Mouse (Mus musculus) right cerebral cortex, adult 18-20 months (tissue): ENCODE results near the gene Slit3.
A peak's percentile ranks its signal among the peaks of the same experiment; 100 is the strongest.

ENCODE experiments used
- DNase-seq: peaks from one replicate; pipeline ENCODE4 v3.0.0; 2022; ENCODE audit warnings: mixed read lengths

Gene Slit3

DNA sequence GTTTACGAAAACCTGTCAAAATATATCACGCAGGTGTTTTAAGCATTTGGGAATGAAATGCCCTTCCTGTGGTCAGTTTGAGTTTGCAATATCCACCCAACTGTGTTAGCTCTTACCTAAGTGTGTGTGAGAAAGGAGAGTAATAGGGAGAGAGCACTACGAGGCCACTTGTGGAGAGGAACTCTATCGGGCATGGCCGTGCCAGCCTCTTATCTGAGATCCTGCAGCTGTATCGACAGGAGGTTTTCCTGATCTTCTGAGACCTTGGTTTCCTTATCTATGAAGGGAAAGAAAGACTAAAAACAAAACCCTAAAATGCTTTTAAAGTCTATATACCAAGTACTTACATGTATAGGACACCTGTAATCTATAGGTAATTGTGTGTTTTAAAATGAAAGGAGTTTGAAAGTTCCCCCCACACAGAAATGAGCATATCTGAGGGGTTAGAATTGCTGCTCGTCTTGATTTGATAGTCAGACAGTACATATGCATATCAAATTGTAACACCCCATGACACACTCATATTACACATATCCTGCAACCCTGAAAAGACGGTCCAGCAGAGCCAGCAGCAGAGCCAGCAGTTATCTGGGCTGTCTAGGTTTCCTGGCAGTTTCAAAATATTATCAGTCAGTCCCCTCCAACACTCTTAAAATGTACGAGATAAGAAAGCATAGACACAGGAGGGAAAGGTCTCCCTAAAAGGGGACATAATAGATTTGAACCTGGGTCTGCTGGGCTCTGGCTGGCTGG lies 360.8 kb downstream of the Slit3 start:
- DNase-seq, result no peak

DNA sequence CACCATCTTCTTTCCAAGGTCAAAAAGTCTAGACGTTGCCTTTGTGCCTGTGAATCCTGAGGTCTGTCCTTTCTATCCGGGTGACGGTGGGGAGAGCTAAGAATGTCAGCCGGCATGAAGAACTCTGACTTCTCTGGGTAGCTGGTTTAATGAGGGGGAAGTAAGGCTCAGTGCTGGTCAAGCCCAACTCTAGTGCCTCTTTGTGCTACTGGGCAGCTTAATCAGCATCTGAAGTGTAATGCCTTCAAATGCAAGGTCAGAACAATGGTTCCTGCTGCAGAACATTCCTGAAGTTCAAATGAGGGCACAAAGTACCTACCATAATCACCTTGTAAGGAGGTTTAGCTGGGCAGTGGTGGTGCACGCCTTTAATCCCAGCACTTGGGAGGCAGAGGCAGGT lies 366.9 kb downstream of the Slit3 start:
- DNase-seq, result no peak

- no peak for DNase-seq
Observed at GRCm38 (mm10) chr11:35491701-35492100, 370.7 kb downstream of the Slit3 start.

- no peak for DNase-seq
Observed at GRCm38 (mm10) chr11:35496874-35497273, 375.9 kb downstream of the Slit3 start.

DNA sequence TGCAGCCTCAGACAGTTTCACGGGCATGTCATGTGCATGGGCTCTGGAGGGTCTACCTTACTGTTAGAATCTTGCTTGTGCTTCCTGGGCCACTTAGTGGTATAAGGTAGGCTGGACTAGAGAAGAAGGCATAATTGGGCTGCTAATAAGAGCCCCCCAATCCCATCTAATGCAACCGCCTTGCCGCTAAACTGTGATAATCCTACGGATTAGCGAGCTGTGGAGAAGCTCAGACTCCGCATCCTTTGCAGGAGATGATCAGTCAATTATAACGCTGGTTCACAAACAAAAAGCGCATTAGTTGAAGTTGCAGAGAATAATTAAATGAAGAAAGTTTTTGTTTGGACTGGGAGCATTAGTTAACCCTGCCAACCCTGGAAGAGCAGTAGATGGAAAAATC lies 376.9 kb downstream of the Slit3 start:
- DNase-seq, result no peak

GRCm38 (mm10) chr11:35502128-35502527 lies 381.1 kb downstream of the Slit3 start:
- no peak for DNase-seq

DNA sequence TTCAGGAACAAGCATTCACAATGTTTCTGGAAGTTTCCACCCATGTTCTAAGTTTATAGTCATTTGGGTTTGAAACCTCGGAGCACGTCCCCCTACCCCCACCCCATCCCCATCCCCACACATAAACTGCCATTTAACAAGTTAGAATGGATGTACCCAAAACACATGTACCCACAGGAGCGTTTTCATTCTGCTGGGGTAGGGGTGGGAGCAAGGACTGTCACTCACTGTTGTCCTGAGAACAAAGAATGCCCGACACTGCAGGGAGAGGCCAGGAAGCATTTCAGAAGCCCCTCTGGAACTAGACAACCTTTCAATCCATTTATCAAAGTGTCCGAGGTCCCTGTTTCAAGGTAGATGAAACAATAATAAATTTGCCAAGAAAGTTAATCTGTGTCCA lies 383.0 kb downstream of the Slit3 start:
- no peak for DNase-seq

DNA sequence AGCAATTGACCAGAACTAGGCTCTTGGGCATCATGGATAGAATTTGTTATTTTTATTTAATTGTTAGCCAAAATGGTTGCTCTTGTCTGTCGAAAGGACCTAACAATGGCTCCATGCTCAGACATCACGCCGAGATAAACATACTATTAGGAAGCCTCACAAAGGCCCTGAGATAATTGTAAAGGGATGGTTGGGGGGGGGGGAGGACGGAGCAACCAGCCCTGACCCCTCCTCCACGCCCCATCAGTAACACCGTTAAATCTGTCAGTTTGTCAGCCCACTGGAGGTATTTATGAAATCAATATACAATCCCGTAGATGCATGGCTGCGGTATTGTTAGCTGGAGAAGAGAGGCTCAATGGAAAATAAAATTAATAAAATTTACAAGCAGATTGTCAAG lies 383.9 kb downstream of the Slit3 start:
- no peak for DNase-seq

GRCm38 (mm10) chr11:35505316-35505715 lies 384.3 kb downstream of the Slit3 start:
- DNase-seq, result no peak

GRCm38 (mm10) chr11:35505817-35506216 lies 384.8 kb downstream of the Slit3 start:
- no peak for DNase-seq

DNA sequence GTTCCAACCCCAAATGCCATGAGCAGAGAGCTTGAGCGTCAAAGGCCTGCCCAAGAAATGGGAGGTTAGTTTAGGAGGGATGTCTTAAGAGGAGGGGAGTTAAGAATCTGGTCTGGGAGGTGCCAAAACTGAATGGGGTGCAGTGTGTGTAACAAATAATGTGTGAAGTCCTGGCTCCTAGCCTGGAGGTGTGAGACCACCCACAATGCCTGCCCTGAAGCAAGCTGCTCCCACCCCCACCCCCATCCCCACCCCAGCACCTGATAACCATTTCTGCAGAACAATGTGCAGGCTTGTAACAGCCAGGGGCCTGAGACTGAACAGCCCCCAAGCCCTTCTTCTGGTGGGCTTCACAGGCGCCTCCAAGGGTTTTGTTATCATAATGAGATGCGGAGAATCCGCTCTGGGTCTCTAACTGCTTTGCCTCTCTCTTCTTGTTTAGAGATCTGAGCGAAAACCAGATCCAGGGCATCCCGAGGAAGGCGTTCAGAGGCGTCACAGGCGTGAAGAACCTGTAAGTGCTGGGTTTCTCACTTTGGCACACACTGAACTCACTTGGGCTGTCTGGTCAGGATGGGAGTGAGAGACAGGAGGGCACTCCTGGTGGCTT lies 386.9 kb downstream of the Slit3 start:
- DNase-seq, result no peak

DNA sequence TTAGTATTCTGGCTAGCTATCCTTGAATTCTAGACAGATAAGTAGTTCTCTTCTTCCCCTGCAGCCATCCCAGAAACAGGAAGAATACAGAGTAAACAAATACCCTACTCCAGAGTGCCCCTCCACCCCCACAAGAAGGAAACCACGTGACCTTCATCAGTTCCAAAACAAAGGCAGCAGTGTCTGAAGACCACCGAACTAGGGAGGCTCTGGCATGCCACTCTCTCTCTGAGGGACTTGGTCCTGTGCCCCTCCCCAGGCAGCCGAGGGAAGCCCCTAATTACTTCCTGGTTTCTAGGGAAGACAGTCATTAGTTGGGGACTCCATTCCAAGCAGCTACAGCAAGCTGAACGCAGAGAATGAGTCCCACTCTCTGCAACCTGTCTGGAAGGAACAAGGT lies 391.7 kb downstream of the Slit3 start:
- DNase-seq, result no peak

DNA sequence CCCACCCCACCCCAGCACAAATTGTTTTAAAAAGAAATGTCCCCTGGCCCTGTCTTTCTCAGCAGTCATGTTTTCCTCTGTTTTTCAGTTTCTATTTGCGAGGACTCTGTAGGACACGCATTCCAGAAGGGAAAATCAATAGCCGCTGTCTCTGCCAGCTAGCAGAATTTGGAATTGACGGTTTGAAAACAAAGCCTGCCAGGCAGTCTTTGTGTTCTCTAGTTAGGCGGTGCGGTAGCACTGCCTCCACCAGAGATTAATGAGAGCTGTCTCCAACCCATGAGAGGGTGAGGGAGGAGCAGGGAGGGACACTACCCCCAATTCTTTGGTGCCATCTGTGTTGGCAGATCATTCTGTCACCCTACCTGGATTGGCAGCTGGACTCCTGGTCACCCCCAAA lies 392.3 kb downstream of the Slit3 start:
- DNase-seq, result no peak

- DNase-seq, result no peak
Observed at GRCm38 (mm10) chr11:35522802-35523452, 401.9 kb downstream of the Slit3 start.

- DNase-seq, result no peak
Observed at GRCm38 (mm10) chr11:35523773-35524172, 402.7 kb downstream of the Slit3 start.

DNA sequence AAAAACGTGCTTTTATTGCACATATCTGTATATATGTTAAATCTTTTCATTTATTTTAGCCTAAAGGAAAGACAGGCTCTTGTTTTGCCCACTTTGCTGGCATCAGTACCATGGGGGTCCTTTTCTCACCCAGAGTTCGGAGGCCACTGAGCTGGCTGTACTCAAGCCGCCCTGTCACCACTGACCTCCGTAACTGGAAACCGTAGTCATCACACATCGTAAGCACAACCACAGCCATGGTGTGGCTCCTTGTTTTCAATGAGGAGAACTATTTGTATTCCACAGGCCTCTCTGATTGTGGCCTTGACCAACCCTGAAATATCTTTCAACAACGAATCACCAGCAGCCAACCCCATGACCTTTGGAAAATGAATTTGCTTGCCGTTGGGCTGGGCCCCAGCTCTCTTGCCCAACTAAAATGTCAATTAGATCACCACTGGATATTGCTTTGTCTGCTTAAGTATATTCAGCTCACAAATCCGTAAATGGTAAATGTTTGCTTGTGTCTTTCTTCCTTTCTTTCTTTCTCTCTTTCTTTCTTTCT lies 405.3 kb downstream of the Slit3 start:
- DNase-seq, result no peak

DNA sequence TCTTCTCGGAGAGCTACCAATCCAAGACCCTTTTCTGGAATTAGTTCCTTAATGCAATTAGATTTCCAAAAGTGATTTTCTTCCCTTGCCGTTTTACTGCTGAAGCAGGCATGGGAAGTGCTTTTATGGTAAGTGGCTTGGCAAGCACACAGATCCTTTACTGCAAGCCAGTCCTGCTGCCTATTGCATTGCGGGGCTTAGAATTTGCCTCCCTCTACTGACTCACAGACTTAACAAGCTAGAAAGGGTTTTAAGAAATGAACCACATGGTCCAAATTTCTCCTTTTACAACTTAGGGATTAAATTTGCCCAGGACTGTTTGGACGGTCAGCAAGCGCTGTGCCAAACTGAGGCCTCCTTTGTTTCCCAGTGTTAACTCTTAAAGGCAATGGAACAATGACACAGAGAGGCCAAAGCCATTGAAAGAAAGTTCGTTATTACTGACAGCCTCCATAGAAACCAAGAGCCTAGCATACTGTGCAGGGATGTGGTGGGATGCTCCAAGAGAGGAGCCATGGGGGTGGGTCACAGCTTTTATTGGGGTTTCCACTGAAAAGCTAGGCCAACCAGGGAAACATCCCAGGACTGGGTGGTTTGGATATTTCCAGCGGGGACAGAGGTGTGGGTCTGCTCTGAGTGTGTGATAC lies 406.9 kb downstream of the Slit3 start:
- peak; percentile 43 for DNase-seq

GRCm38 (mm10) chr11:35535027-35535426 lies 414.0 kb downstream of the Slit3 start:
- no peak for DNase-seq

GRCm38 (mm10) chr11:35537128-35538088 lies 416.4 kb downstream of the Slit3 start:
- DNase-seq, result no peak

DNA sequence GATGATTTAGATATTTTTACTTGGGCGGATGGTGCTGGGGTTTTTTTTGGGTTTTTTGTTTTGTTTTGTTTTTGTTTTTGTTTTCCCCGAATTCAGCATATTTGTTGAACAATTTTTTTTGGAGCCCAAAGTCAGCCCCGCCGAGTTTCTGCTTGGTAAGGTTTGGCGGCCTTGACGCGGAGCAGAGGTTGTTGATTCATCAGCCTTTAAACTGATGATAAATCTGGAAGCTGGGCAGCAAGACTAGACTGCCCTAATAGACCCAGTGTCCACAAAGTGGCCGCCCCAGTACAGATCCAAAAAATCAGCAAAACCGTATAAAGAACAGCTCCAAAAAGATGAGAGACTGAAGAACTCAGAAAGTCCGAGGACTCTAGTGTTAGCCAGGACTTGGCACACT lies 421.7 kb downstream of the Slit3 start:
- no peak for DNase-seq

- peak; percentile 20 for DNase-seq
Observed at GRCm38 (mm10) chr11:35544112-35545064, 423.4 kb downstream of the Slit3 start.
